Mouse (Mus musculus) retina, postnatal 7 days (tissue): ENCODE data around the gene Pik3c2b.
"Not testable (repeated sequence)": the region's sequence is repeated elsewhere in the genome, so short reads cannot be mapped to it uniquely, and the experiment has no call there.

Experiments
- DNase-seq: peaks from one replicate; pipeline ENCODE4 v3.0.0-alpha.2; 2012; ENCODE audit warnings: low read depth, low spot score

The Pik3c2b gene

DNA sequence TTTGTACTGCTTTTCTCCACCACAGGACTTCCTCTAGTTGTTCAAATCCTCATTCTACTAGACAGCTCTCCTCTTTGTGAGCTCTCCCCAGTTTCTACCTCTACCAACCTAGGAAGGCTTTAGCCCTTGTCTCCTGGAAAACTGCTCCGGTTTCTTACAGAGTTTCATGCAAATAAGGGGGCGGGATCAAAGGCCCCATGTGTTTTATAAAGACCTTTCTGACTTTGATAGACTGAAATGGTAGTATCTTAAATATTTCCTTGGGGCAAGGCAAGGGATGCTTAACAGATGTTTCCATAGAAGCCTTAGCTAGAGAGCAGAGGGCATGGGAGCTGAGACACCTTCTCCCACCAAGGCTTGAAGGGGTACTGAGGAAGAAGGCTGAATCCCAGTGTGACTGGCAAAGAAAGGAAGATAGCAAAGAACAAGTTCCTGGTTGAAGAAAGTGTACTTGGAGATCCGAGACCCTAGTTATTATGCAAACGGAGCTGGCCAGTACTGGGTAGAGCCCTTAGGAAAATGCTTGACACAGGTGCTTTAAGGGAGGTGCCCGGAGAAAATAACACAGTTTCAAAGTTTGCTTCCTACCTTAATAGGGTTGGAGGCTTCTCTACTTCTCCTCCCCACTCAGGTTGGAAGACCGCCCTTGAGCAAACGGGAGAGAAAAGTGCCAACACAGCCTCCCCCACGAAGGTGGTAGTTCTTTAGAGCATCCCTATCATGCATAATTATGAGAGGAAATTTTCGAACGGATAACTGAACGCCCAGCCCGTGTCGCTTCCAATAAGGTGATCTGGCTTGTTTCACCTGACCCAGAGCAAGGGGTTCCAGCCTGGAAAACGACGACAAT, at the start of gene Pik3c2b:
Pik3c2b (plus strand) TSS at position 657 of the 850 bp plus-strand sequence.
- DNase-seq = no peak

DNA sequence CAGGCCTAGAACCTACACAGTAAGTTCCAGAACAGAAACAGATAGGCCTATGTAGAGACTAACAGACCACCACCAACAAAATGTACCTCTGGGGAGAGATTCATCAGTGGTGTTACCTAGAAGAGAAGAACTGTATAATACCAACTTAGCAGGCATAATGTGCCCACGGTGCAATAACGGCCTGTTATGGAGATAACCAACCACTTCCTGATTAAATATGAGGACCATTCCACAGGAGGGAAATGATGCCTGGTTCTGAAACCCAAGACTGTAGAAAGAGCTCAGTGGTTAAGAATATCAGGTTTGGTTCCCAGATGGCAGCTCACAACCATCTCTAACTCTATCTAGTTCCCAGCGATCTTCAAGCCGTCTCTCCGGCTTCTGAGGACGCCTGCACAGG, 45.1 kb upstream of the Pik3c2b start:
- DNase-seq = no peak

GRCm38 (mm10) chr1:133006571-133006970, 38.9 kb upstream of the Pik3c2b start:
- DNase-seq = no peak

DNA sequence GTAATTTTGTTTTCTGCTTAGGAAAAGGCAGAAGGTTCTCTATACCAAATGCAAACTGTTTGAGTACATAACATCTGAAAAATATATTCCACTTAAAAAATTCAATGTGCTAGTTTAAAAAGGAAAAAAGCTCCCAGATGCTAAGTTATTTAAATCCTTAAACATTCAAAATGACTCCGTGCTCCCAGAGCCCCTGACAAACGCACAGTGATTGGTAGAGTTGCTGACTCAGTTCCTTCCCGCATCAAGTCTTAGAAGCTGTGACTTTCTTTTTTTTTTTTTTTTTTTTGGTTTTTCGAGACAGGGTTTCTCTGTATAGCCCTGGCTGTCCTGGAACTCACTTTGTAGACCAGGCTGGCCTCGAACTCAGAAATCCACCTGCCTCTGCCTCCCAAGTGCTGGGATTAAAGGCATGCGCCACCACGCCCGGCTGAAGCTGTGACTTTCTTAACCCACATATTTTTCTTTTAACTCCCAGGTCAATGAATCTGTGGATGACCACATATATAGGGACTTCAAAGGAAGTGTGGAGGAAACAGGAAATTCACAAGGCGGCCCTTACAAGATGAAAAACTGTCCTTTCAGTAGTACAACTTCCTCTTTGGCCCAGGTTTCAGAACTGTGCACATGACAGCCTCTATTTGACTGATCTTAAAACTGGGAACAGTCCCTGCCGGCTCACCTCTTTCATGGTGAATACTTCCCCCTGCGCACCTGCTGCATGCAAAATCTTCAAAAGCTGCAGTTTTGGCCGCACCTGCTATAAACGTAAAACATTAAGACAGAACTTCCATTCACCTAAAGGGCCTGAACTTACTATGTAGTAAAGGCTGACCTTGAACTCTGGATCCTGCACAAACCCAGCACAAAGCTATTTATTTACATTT, 33.3 kb upstream of the Pik3c2b start:
- no peak for DNase-seq

DNA sequence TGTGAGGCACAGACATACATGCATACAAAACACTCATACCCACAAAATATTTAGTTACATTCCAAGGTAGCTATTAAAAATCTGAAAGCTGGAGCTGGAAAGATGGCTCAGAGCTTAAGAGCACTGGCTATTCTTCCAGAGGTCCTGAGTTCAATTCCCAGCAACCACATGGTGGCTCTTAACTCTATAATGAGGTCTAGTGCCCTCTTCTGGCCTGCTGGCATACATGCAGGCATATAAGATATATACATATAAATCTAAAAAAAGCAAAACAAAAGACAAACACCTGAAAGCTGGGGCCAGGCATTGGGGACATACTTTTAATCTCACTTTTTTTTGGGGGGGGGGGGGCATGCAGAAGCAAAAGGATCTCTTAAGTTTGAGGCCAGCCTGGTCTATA, 32.1 kb upstream of the Pik3c2b start:
- DNase-seq = no peak

- no peak for DNase-seq
These were observed 31.3 kb upstream of the Pik3c2b start for GRCm38 (mm10) chr1:133014196-133014595.

- DNase-seq = no peak
These were observed 28.6 kb upstream of the Pik3c2b start for GRCm38 (mm10) chr1:133016775-133017428.

DNA sequence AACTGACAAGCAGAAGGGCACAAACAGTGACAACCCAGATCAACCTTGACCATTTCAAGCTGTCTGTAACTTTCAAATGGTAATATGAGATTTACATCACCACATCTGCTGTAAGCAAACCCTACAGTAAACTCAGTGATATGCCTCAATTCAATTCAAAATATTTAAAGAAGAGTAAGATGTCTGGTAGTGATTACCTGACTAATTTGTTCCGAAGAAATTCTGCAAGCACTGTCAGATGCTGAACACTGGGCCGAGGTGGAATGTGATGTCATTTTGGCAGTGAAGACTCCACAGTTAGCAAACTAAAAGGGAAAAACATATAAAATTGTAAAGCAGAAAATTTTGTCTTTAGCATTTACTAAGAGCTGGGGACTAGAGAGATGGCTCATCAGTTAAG, 26.9 kb upstream of the Pik3c2b start:
- no peak for DNase-seq

- DNase-seq = no peak
These were observed 26.2 kb upstream of the Pik3c2b start for GRCm38 (mm10) chr1:133019312-133019711.

DNA sequence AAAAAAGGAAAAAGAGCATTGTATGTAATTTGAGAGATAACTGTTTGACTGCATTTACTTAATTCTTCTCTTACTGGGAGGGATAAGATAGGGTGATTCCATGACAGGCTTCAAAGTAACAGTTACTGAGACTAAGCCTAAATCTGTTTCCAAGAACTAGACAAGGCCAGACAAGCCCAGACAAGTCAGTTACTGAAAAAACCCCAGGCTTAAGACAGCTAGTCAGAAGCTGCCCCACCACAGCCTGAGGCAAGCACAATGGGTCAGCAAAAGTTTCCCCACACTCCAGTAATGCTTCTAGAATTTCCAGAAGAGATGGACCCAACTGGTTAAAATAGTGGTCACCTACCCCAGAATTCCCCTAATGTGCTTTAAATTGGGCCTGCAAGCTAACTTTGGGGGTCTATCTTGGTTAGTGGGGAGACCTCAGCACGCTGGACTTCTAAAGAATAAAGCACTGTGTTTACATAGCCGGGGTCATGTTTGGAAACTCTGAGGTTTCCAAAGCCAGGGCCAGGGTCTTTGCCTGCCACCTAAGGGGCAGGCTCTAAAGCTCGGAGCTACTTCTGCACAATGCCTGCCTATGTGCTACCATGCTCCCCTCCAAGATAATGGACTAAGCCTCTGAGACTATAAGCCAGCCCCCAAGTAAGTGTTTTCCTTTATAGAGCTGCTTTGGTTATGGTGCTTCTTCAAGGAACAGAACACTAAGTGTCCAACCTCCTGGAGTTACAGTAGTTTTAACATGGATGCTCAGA, 25.2 kb upstream of the Pik3c2b start:
- no peak for DNase-seq

- no peak for DNase-seq
These were observed 24.1 kb upstream of the Pik3c2b start for GRCm38 (mm10) chr1:133021391-133021790.

DNA sequence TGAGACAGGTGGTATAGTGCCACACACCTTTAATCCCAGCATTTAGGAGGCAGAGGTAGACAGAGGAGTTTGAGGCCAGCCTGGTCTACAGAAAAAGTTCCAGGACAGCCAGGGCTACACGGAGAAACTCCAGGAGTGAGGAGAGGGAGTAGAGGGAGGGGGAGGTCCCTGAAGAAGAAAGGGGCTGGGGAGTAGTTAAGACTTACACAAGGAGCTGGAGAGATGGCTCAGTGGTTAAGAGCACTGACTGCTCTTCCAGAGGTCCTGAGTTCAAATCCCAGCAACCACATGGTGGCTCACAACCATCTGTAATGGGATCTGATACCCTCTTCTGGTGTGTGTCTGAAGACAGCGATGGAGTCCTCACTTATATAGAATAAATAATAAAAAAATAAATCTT, 23.5 kb upstream of the Pik3c2b start:
- not testable (repeated sequence) for DNase-seq

DNA sequence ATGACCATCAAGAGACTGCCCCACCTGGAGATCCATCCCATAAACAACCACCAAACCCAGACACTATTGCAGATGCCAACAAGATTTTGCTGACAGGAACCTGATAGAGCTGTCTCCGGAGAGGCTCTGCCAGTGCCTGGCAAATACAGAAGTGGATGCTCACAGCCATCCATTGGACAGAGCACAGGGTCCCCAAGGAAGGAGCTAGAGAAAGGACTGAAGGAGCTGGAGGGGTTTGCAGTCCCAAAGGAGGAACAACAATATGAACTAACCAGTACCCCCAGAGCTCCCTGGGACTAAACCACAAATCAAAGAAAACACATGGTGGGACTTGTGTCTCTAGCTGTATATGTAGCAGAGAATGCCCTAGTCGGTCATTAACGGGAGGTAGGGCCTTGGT, 21.7 kb upstream of the Pik3c2b start:
- not testable (repeated sequence) for DNase-seq

- DNase-seq = no peak
These were observed 21.0 kb upstream of the Pik3c2b start for GRCm38 (mm10) chr1:133024426-133024825.

DNA sequence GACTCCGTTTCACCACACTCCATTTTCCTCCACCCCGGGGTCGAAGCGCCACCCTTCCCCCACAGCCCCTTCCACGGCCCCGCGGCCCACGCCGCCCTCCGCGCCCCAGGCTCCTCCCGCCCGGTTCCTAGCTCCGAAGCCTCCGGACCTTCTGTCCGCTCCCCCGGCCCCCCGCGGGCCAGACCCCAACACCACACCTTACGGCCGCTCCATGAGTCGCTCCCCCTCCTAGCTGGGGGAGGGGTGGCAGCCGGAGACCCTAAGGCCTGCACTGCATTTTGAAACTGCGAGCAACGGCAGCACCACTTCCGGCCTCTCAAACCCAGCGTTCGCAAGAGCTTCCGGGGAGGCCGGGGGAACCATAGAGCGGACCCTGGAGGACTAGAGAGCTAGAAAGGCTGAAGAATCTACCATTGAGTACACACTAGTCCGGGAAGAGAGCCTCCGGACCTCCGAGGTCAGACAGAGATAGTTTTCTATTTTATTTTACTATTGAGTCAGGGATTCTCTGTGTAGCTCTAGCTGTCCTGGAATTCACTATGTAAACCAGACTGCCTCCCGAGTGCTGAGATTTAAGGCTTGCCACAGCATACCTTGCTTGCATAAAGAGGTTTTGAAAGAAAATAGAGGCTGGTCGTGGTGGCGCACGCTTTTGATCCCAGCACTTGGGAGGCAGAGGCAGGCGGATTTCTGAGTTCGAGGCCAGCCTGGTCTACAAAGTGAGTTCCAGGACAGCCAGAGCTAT, 20.2 kb upstream of the Pik3c2b start:
- peak; percentile 91 for DNase-seq

- DNase-seq = not testable (repeated sequence)
These were observed 19.7 kb upstream of the Pik3c2b start for GRCm38 (mm10) chr1:133025796-133026190.

DNA sequence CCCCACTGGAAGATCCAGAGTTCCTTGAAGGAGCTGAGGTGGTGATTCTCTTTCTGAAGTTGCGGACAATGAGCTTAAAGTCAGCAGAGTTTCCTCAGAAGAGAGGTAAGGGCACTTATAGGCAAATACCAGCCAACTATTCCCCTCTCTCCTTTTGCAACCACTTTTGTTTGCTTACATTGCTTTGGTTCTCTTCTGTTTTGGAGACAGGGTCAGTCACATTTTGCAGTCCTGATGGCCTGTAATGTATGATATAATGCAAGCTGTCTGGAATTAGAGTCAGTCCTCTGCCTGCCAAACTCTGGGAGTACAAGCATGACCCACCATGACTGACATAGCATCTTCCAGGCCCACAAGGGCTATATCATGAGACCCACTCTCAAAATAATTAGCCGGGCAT, 18.3 kb upstream of the Pik3c2b start:
- no peak for DNase-seq

DNA sequence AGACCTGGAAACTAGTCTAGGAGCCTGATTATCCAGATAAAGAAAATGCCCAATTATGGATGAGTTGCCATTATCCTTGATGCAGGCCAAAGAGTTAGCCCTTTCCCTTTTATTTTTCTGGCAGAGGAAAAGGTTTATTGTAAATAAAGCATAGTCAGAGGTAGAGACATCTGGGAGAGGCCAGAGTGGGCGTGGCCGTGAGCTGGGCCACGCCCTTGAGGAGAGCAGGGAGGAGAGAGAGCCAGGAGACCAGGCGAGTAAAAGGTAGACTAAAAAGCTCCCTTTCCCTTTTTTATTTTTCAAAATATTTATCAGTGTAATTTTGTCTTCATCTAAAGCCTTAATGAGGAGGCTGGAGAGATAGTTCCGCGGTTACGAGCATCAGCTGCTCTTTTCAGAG, 17.5 kb upstream of the Pik3c2b start:
- DNase-seq = no peak

- DNase-seq = no peak
These were observed 15.7 kb upstream of the Pik3c2b start for GRCm38 (mm10) chr1:133029744-133030143.

- no peak for DNase-seq
These were observed 15.0 kb upstream of the Pik3c2b start, which contains the start of gene Mdm4 for GRCm38 (mm10) chr1:133030461-133030860. Gene Mdm4, minus strand, starts transcription at chr1:133030561.

DNA sequence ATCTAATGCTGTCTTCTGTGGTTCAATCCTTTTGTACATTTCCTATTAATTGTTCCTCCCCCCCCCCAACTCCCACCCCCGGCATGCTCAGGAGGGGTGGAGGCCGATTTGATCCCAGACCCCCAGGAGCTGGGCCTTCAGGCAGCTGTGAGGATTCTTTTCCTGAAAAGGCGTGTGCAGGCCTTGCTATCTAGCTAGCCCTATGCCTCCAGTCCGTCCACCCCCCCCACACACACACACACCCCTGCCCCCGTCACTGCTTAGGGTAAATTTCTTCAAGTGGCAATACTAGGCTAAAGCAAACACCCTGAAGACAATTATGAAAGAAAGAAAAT, 12.5 kb upstream of the Pik3c2b start:
- DNase-seq = no peak
